Mouse (Mus musculus) layer of hippocampus, adult 11-12 months (tissue): ENCODE results near the gene Cacng7.
A peak's percentile ranks its signal among the peaks of the same experiment; 100 is the strongest.
"Not testable (repeated sequence)": the region's sequence is repeated elsewhere in the genome, so short reads cannot be mapped to it uniquely, and the experiment has no call there.

ENCODE experiments used
- DNase-seq: peaks from one replicate; pipeline ENCODE4 v3.0.0; 2022; ENCODE audit warnings: low spot score

The Cacng7 gene

GRCm38 (mm10) chr7:3332619-3333521 is at the start of gene Cacng7:
Gene Cacng7 (plus strand): TSS chr7:3332955.
- DNase-seq: peak; percentile 50

- no peak for DNase-seq
These were observed 49.5 kb upstream of the Cacng7 start for GRCm38 (mm10) chr7:3283081-3283875.

- no peak for DNase-seq
These were observed 48.2 kb upstream of the Cacng7 start for GRCm38 (mm10) chr7:3284604-3285003.

- DNase-seq: no peak
These were observed 46.7 kb upstream of the Cacng7 start for GRCm38 (mm10) chr7:3286036-3286435.

GRCm38 (mm10) chr7:3287186-3287585 is 45.6 kb upstream of the Cacng7 start:
- no peak for DNase-seq

- DNase-seq: peak; percentile 74
These were observed 43.5 kb upstream of the Cacng7 start, which contains the start of the genes Myadm and Prkcg for GRCm38 (mm10) chr7:3288976-3289970. Gene Myadm (plus strand): TSS chr7:3289080. Gene Prkcg (plus strand): TSS chr7:3289179.

- DNase-seq: peak; percentile 93
These were observed 42.3 kb upstream of the Cacng7 start for GRCm38 (mm10) chr7:3290257-3291033.

- no peak for DNase-seq
These were observed 41.6 kb upstream of the Cacng7 start for GRCm38 (mm10) chr7:3291197-3291596.

- DNase-seq: no peak
These were observed 41.0 kb upstream of the Cacng7 start for GRCm38 (mm10) chr7:3291764-3292163.

- DNase-seq: not testable (repeated sequence)
These were observed 40.5 kb upstream of the Cacng7 start for GRCm38 (mm10) chr7:3292271-3292670.

GRCm38 (mm10) chr7:3292791-3293190 is 40.0 kb upstream of the Cacng7 start:
- no peak for DNase-seq

GRCm38 (mm10) chr7:3294794-3295193 is 38.0 kb upstream of the Cacng7 start:
- DNase-seq: no peak

- no peak for DNase-seq
These were observed 37.2 kb upstream of the Cacng7 start for GRCm38 (mm10) chr7:3295321-3296110.

GRCm38 (mm10) chr7:3296711-3297110 is 36.0 kb upstream of the Cacng7 start:
- no peak for DNase-seq

- no peak for DNase-seq
These were observed 32.7 kb upstream of the Cacng7 start for GRCm38 (mm10) chr7:3299941-3300617.

GRCm38 (mm10) chr7:3300891-3301627 is 31.7 kb upstream of the Cacng7 start:
- DNase-seq: no peak

GRCm38 (mm10) chr7:3301628-3302555 is 30.9 kb upstream of the Cacng7 start:
- no peak for DNase-seq
